Mouse (Mus musculus) ES-E14 (cell line): ENCODE measurements around the gene Pgap3.

Experiments used
- CHD2 ChIP-seq: IDR thresholded peaks from 2 replicates; pipeline ENCODE4 v1.6.1; 2014; ENCODE audit warnings: mild to moderate bottlenecking, low read depth, low read length, inconsistent platforms
- HCFC1 ChIP-seq: IDR thresholded peaks from 2 replicates; pipeline ENCODE4 v1.6.1; 2012; ENCODE audit warnings: low read length, inconsistent platforms, borderline replicate concordance; ENCODE audit not compliant: insufficient read depth
- MAFK ChIP-seq: IDR thresholded peaks from 2 replicates; pipeline ENCODE4 v1.6.1; 2014; ENCODE audit warnings: mild to moderate bottlenecking, low read depth, low read length, inconsistent platforms; ENCODE audit not compliant: insufficient read depth

DNA sequence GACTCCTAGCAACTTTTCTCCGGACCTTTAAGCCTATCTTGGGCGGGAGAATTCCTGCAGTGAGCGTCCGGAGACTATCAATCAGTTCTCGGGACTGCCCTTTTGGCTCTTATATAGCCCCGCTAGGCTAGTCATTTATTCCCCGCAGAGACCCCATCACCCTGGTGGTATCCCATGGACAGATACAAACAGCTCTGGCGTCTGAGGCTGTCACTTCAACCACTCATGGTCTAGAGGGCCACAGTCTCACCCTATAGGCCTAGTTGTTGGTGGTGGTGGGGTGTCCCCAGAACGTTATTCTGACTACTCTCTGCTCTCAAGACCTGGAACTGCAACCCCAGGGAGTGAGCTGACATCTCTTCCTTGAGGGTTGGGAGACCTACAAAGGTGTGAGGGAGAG, 51.0 kb downstream of the Pgap3 start:
- no peak for TF ChIP-seq MAFK
- no peak for TF ChIP-seq CHD2
- TF ChIP-seq HCFC1, result no peak
